Mouse (Mus musculus) testis, postnatal 10 days (tissue): ENCODE data around the gene Rpap3.

Experiments
- DNase-seq: peaks from one replicate; pipeline ENCODE4 v3.0.0; 2021; ENCODE audit warnings: low spot score

Rpap3 gene

GRCm38 (mm10) chr15:97730365-97730764 lies 24.7 kb upstream of the Rpap3 start:
- no peak for DNase-seq

- DNase-seq = peak; percentile 46
Observed at GRCm38 (mm10) chr15:97728804-97729203, 23.2 kb upstream of the Rpap3 start.

- DNase-seq = peak; percentile 61
Observed at GRCm38 (mm10) chr15:97728394-97728793, 22.8 kb upstream of the Rpap3 start.

- DNase-seq = no peak
Observed at GRCm38 (mm10) chr15:97727520-97727919, 21.9 kb upstream of the Rpap3 start.

- DNase-seq = peak; percentile 48
Observed at GRCm38 (mm10) chr15:97727048-97727447, 21.4 kb upstream of the Rpap3 start.

- DNase-seq = no peak
Observed at GRCm38 (mm10) chr15:97726310-97726709, 20.7 kb upstream of the Rpap3 start.

- peak; percentile 40 for DNase-seq
Observed at GRCm38 (mm10) chr15:97725198-97725785, 19.7 kb upstream of the Rpap3 start.

GRCm38 (mm10) chr15:97724346-97725197 lies 18.9 kb upstream of the Rpap3 start:
- peak; percentile 42 for DNase-seq

GRCm38 (mm10) chr15:97723536-97724345 lies 18.1 kb upstream of the Rpap3 start:
- no peak for DNase-seq

GRCm38 (mm10) chr15:97721008-97721701 lies 15.5 kb upstream of the Rpap3 start:
- no peak for DNase-seq

- DNase-seq = peak; percentile 54
Observed at GRCm38 (mm10) chr15:97720026-97720675, 14.5 kb upstream of the Rpap3 start.

GRCm38 (mm10) chr15:97719494-97719893 lies 13.9 kb upstream of the Rpap3 start:
- no peak for DNase-seq

GRCm38 (mm10) chr15:97718535-97719155 lies 13.0 kb upstream of the Rpap3 start:
- no peak for DNase-seq

GRCm38 (mm10) chr15:97717861-97718534 lies 12.4 kb upstream of the Rpap3 start:
- peak; percentile 79 for DNase-seq

- DNase-seq = no peak
Observed at GRCm38 (mm10) chr15:97716782-97717181, 11.2 kb upstream of the Rpap3 start.

- DNase-seq = no peak
Observed at GRCm38 (mm10) chr15:97715734-97716133, 10.1 kb upstream of the Rpap3 start.

- DNase-seq = peak; percentile 56
Observed at GRCm38 (mm10) chr15:97715083-97715482, 9.5 kb upstream of the Rpap3 start.

- DNase-seq = no peak
Observed at GRCm38 (mm10) chr15:97712546-97712945, 6.9 kb upstream of the Rpap3 start.

GRCm38 (mm10) chr15:97710906-97711305 lies 5.3 kb upstream of the Rpap3 start:
- DNase-seq = no peak

- DNase-seq = no peak
Observed at GRCm38 (mm10) chr15:97696616-97697015, 9.0 kb downstream of the Rpap3 start.
